Mouse (Mus musculus): ENCODE measurements at regions not wholly inside any gene's neighbourhood (a gene's known extent, or its start where the extent isn't known, plus 50 kb on each side); places are given as distances from the start of the nearest gene placed in this dataset.

- no peak overlapping the region for H3K4me3 ChIP-seq (ENCODE audit: low read depth, low read length)
- H3K4me1 ChIP-seq (ENCODE audit: control insufficient read depth, insufficient read depth, low read length) = no peaks in the 10 kb centered on the region
- DNase-seq (ENCODE audit: low spot score) (no peak), ATAC-seq (ENCODE audit: low read depth) (no peak)
- 43% methylated on average over 13 of the region's 13 CpGs for WGBS
- H3K36me3 ChIP-seq (ENCODE audit: control insufficient read depth, insufficient read depth, low read length) = no peaks in the 10 kb centered on the region
- no peaks in the 10 kb centered on the region for H3K9me3 ChIP-seq (ENCODE audit: control insufficient read depth, low read length)
- H3K27ac ChIP-seq (replicated peaks; ENCODE audit: low read depth, low read length) = no peak overlapping the region
- no peak overlapping the region for H3K9ac ChIP-seq (ENCODE audit: low read depth, low read length)
- H3K4me2 ChIP-seq (ENCODE audit: low read depth, low read length) = no peak overlapping the region
- 0 out of 2 replicates have a peak, but pooled peaks cover 3% of the 10 kb centered on the region for H3K27me3 ChIP-seq (replicated peaks; ENCODE audit: control insufficient read depth, insufficient read depth, low read length)
These were observed 53.0 kb downstream of the Hoxa1 start for GRCm38 (mm10) chr6:52105031-52105593.

GRCm38 (mm10) chr6:52104141-52104540 lies 54.0 kb downstream of the Hoxa1 start:
- no peaks in the 10 kb centered on the region for H3K36me3 ChIP-seq (ENCODE audit: control insufficient read depth, insufficient read depth, low read length)
- ATAC-seq (ENCODE audit: low read depth) (no peak), DNase-seq (ENCODE audit: low spot score) (no peak)
- H3K4me2 ChIP-seq (ENCODE audit: low read depth, low read length) = no peak overlapping the region
- no peaks in the 10 kb centered on the region for H3K4me1 ChIP-seq (ENCODE audit: control insufficient read depth, insufficient read depth, low read length)
- H3K9ac ChIP-seq (ENCODE audit: low read depth, low read length) = no peak overlapping the region
- H3K4me3 ChIP-seq (ENCODE audit: low read depth, low read length) = no peak overlapping the region
- 0 out of 2 replicates have a peak, but pooled peaks cover 3% of the 10 kb centered on the region for H3K27me3 ChIP-seq (replicated peaks; ENCODE audit: control insufficient read depth, insufficient read depth, low read length)
- no peaks in the 10 kb centered on the region for H3K9me3 ChIP-seq (ENCODE audit: control insufficient read depth, low read length)
- H3K27ac ChIP-seq (replicated peaks; ENCODE audit: low read depth, low read length) = no peak overlapping the region
- 93% methylated on average over 10 of the region's 11 CpGs for WGBS

DNA sequence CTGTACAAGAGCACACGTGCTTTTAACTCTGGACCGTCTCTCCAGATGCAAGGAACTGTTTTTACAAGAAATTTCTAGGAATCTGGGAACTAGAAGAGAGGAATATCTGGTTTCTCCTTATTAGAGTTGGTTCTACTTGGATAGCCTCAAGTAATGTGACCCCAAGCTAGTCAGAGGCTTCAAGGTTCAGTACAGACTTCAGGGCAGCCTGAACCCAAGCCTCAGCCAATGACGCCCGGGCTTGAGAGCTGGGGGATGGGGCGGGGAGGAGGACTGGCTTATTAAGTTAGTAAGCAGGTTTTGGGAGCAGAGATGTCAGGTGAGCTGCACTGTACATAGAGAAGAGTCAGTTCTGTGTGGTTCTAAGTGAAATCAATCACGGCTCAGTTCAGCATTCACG lies 54.5 kb downstream of the Hoxa1 start:
- 74% methylated on average over 7 of the region's 7 CpGs for WGBS
- DNase-seq (ENCODE audit: low spot score) = no peak
- no peak overlapping the region for H3K4me3 ChIP-seq (ENCODE audit: low read depth, low read length)
- no peak overlapping the region for H3K4me2 ChIP-seq (ENCODE audit: low read depth, low read length)
- no peak overlapping the region for H3K27ac ChIP-seq (replicated peaks; ENCODE audit: low read depth, low read length)
- ATAC-seq (ENCODE audit: low read depth) = no peak
- H3K4me1 ChIP-seq (ENCODE audit: control insufficient read depth, insufficient read depth, low read length) = no peaks in the 10 kb centered on the region
- H3K36me3 ChIP-seq (ENCODE audit: control insufficient read depth, insufficient read depth, low read length) = no peaks in the 10 kb centered on the region
- H3K9ac ChIP-seq (ENCODE audit: low read depth, low read length) = no peak overlapping the region
- H3K9me3 ChIP-seq (ENCODE audit: control insufficient read depth, low read length) = no peaks in the 10 kb centered on the region
- H3K27me3 ChIP-seq (replicated peaks; ENCODE audit: control insufficient read depth, insufficient read depth, low read length) = 0 out of 2 replicates have a peak, but pooled peaks cover 3% of the 10 kb centered on the region

- H3K36me3 ChIP-seq (ENCODE audit: control insufficient read depth, insufficient read depth, low read length) = no peaks in the 10 kb centered on the region
- no peaks in the 10 kb centered on the region for H3K4me1 ChIP-seq (ENCODE audit: control insufficient read depth, insufficient read depth, low read length)
- H3K27ac ChIP-seq (replicated peaks; ENCODE audit: low read depth, low read length) = no peak overlapping the region
- 48% methylated on average over 8 of the region's 8 CpGs for WGBS
- no peak for ATAC-seq (ENCODE audit: low read depth)
- no peak overlapping the region for H3K4me2 ChIP-seq (ENCODE audit: low read depth, low read length)
- H3K4me3 ChIP-seq (ENCODE audit: low read depth, low read length) = no peak overlapping the region
- DNase-seq (ENCODE audit: low spot score) = peak; percentile 41
- H3K27me3 ChIP-seq (replicated peaks; ENCODE audit: control insufficient read depth, insufficient read depth, low read length) = 0 out of 2 replicates have a peak, but pooled peaks cover 3% of the 10 kb centered on the region
- no peak overlapping the region for H3K9ac ChIP-seq (ENCODE audit: low read depth, low read length)
- H3K9me3 ChIP-seq (ENCODE audit: control insufficient read depth, low read length) = no peaks in the 10 kb centered on the region
These were observed 55.4 kb downstream of the Hoxa1 start for GRCm38 (mm10) chr6:52102699-52103098.

- Histone ChIP-seq H3K27ac (replicated peaks; ENCODE audit: low read depth, low read length) (no peak overlapping the region), H3K27me3 (replicated peaks; ENCODE audit: control insufficient read depth, insufficient read depth, low read length) (0 out of 2 replicates have a peak, but pooled peaks cover 3% of the 10 kb centered on the region), H3K4me1 (ENCODE audit: control insufficient read depth, insufficient read depth, low read length) (no peaks in the 10 kb centered on the region), H3K9me3 (ENCODE audit: control insufficient read depth, low read length) (no peaks in the 10 kb centered on the region), H3K4me2 (ENCODE audit: low read depth, low read length) (no peak overlapping the region), H3K9ac (ENCODE audit: low read depth, low read length) (no peak overlapping the region), H3K36me3 (ENCODE audit: control insufficient read depth, insufficient read depth, low read length) (no peaks in the 10 kb centered on the region), H3K4me3 (ENCODE audit: low read depth, low read length) (no peak overlapping the region)
- DNase-seq (ENCODE audit: low spot score) = no peak
- 50% methylated on average over 8 of the region's 8 CpGs for WGBS
- ATAC-seq (ENCODE audit: low read depth) = no peak
These were observed 55.9 kb downstream of the Hoxa1 start for GRCm38 (mm10) chr6:52102179-52102578.

GRCm38 (mm10) chr6:52101209-52101608 lies 56.9 kb downstream of the Hoxa1 start:
- no peaks in the 10 kb centered on the region for H3K9me3 ChIP-seq (ENCODE audit: control insufficient read depth, low read length)
- H3K4me1 ChIP-seq (ENCODE audit: control insufficient read depth, insufficient read depth, low read length) = no peaks in the 10 kb centered on the region
- DNase-seq (ENCODE audit: low spot score) (no peak), ATAC-seq (ENCODE audit: low read depth) (no peak)
- H3K27ac ChIP-seq (replicated peaks; ENCODE audit: low read depth, low read length) = no peak overlapping the region
- no peak overlapping the region for H3K4me3 ChIP-seq (ENCODE audit: low read depth, low read length)
- 0 out of 2 replicates have a peak, but pooled peaks cover 3% of the 10 kb centered on the region for H3K27me3 ChIP-seq (replicated peaks; ENCODE audit: control insufficient read depth, insufficient read depth, low read length)
- H3K9ac ChIP-seq (ENCODE audit: low read depth, low read length) = no peak overlapping the region
- 75% methylated on average over 6 of the region's 6 CpGs for WGBS
- no peaks in the 10 kb centered on the region for H3K36me3 ChIP-seq (ENCODE audit: control insufficient read depth, insufficient read depth, low read length)
- no peak overlapping the region for H3K4me2 ChIP-seq (ENCODE audit: low read depth, low read length)

DNA sequence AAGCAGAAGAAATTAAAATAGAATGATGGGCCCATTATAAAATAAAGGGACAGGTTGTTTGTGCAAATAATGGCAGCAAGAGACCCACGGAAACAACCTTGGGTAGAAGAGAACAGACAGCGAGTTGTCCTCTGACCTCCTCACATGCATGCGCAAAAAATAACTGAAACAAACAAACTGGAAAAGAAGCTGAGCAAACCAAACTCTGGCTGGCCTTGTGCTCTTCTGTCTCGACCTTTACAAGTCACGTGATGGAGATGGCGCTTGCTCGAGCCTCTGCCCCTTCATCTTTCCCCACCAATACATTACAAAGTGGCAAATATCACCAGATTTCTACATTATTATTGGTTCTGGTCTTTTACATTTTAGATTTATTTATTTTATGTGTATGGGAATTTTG lies 59.3 kb downstream of the Hoxa1 start:
- Histone ChIP-seq H3K27ac (replicated peaks; ENCODE audit: low read depth, low read length) (no peak overlapping the region), H3K27me3 (replicated peaks; ENCODE audit: control insufficient read depth, insufficient read depth, low read length) (no peaks in the 10 kb centered on the region), H3K4me2 (ENCODE audit: low read depth, low read length) (no peak overlapping the region), H3K4me3 (ENCODE audit: low read depth, low read length) (no peak overlapping the region), H3K4me1 (ENCODE audit: control insufficient read depth, insufficient read depth, low read length) (no peaks in the 10 kb centered on the region; the same call in 1 of the 2 replicates), H3K9ac (ENCODE audit: low read depth, low read length) (no peak overlapping the region), H3K9me3 (ENCODE audit: control insufficient read depth, low read length) (no peaks in the 10 kb centered on the region), H3K36me3 (ENCODE audit: control insufficient read depth, insufficient read depth, low read length) (no peaks in the 10 kb centered on the region)
- DNase-seq (ENCODE audit: low spot score) (no peak), ATAC-seq (ENCODE audit: low read depth) (no peak)
- 90% methylated on average over 7 of the region's 7 CpGs for WGBS

DNA sequence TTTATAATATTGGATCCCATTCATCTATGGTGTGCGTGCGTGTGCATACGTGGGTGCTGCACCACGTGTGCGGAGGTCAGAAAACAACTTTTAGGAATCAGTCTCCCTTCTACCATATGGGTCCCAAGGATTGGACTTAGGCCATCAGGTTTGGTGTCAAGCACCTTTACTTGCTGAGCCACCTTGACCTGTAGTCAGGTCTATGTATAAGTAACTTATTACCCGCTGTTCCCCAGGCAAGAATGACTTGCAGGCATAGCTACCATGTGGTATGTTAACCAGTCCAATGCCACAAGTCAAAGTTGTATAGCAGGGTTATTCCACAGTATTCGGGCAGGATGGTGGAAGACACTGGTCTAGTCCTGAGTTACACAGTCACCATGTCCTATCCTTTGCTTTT lies 62.5 kb downstream of the Hoxa1 start:
- Histone ChIP-seq H3K27ac (replicated peaks; ENCODE audit: low read depth, low read length) (no peak overlapping the region), H3K9me3 (ENCODE audit: control insufficient read depth, low read length) (no peaks in the 10 kb centered on the region), H3K36me3 (ENCODE audit: control insufficient read depth, insufficient read depth, low read length) (no peaks in the 10 kb centered on the region), H3K27me3 (replicated peaks; ENCODE audit: control insufficient read depth, insufficient read depth, low read length) (no peaks in the 10 kb centered on the region; the same call in 1 of the 2 replicates), H3K4me1 (ENCODE audit: control insufficient read depth, insufficient read depth, low read length) (no peaks in the 10 kb centered on the region; the same call in 1 of the 2 replicates), H3K9ac (ENCODE audit: low read depth, low read length) (no peak overlapping the region), H3K4me3 (ENCODE audit: low read depth, low read length) (no peak overlapping the region), H3K4me2 (ENCODE audit: low read depth, low read length) (no peak overlapping the region)
- ATAC-seq (ENCODE audit: low read depth) (no peak), DNase-seq (ENCODE audit: low spot score) (no peak)
- 97% methylated on average over 7 of the region's 7 CpGs for WGBS

- H3K4me3 ChIP-seq (ENCODE audit: low read depth, low read length) = no peak overlapping the region
- no peak overlapping the region for H3K4me2 ChIP-seq (ENCODE audit: low read depth, low read length)
- no peaks in the 10 kb centered on the region; the same call in 1 of the 2 replicates for H3K4me1 ChIP-seq (ENCODE audit: control insufficient read depth, insufficient read depth, low read length)
- no peaks in the 10 kb centered on the region for H3K36me3 ChIP-seq (ENCODE audit: control insufficient read depth, insufficient read depth, low read length)
- DNase-seq (ENCODE audit: low spot score) (no peak), ATAC-seq (ENCODE audit: low read depth) (no peak)
- WGBS = 35% methylated on average over 5 of the region's 5 CpGs
- H3K9ac ChIP-seq (ENCODE audit: low read depth, low read length) = no peak overlapping the region
- H3K27me3 ChIP-seq (replicated peaks; ENCODE audit: control insufficient read depth, insufficient read depth, low read length) = no peaks in the 10 kb centered on the region; the same call in 1 of the 2 replicates
- no peak overlapping the region for H3K27ac ChIP-seq (replicated peaks; ENCODE audit: low read depth, low read length)
- H3K9me3 ChIP-seq (ENCODE audit: control insufficient read depth, low read length) = no peaks in the 10 kb centered on the region; the same call in 1 of the 2 replicates
These were observed 66.7 kb downstream of the Hoxa1 start for GRCm38 (mm10) chr6:52091445-52091844.
